Mouse (Mus musculus): Measurements from ENCODE around the gene Nipsnap2.
"Not testable (repeated sequence)": the region's sequence is repeated elsewhere in the genome, so short reads cannot be mapped to it uniquely, and the experiment has no call there.

The Nipsnap2 gene

DNA sequence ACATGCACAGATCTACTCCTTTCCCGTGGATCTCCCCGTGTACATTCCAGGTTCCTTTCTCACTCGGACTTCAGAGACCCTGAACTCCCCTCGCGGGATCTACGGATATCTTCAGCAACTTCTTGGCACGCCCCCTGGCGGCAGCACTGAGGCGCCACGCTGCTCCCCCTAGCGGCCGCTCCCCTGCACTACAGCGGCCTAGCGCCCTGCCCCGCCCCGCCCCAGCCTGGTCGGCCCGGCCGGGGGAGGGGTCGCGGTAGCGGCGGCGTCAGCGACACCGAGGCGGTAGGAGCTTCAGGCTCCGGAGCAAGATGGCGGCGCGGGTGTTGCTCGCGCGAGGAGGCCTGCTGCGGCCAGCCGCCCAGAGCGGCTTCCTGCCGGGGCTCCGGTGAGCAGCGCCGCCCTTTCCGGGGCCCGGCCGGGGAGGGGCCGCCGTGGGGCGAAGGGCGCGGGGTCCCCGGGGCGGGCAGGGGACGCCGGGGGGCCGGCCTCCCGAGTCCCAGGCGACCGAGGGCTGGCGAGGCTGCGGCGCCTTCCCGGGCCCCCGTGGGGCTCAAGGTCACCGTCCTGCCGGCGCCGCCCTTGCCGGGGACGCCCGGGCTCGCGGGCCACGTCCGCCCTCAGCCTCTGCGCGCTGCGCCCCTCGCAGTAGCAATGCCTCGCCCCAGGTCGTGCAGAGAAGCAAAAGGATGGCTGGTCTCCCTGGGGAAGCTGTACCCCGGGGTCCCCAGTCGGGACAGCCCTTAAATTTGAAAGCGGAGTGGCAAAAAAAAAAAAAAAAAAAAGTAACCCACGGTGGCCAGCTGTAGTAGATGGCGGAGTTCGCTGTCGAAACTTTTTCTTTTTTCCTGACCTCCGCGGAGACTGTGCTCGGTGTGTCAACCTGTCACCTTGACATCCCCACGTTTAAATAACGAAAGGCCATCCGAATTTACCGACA, at the start of gene Nipsnap2:
Nipsnap2 (plus strand) TSS at position 230 of the 940 bp plus-strand sequence.
- peak; percentile 81 to 88 for DNase-seq (ENCODE audit: low spot score in 2 of 2)

DNA sequence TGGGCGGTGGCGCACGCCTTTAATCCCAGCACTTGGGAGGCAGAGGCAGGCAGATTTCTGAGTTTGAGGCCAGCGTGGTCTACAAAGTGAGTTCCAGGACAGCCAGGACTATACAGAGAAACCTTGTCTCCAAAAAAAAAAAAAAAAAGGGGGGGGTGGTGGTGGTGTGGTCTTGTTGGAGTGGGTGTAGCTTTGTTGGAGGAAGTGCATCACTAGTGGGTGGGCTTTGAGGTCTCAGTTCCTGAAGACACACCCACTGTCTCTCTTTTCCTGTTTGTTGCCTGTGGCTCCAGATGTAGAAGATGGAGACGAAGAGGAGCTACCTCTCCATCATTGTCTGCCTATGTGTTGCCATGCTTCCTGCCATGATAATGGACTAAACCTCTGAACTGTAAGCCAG, 39.7 kb upstream of the Nipsnap2 start:
- not testable (repeated sequence) for DNase-seq (ENCODE audit: low spot score in 2 of 2)

DNA sequence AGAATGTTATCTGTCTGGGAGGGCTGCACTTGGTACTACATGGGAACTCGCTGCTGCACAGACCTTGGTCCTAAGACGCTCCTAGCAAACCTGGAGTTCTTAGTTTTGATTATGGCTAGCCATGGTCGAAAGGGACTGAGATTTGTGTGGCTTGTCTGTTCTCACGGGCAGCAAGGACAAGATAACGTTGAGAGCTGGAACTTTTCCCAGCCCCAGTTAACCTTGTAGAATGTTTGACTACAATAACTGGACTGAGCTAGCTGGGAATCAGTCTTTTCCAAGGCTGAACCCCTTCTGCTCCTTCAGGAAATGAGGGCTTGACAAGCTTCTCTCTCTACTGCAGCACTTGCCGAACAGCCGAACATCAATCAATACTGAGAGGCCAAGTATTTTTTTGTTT, 37.2 kb upstream of the Nipsnap2 start:
- DNase-seq (ENCODE audit: low spot score in 2 of 2), result no peak

DNA sequence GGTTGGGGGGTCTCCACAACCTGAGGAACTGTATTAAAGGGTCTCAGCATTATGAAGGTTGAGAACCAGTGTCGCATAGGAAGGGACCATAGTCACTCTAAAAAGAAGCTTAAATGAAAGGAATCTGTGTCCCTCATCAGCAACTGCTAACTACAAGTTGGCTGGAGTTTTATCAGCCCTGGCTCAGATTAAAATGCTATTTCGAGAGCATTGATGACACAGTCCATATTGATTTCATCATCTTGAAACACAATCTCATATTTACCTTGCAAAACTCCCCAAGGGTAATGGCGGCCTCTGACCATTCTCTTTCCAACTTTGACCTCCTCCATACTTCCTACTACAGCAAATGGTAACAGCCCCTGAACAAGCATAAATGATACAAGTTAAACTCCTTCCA, 34.3 kb upstream of the Nipsnap2 start:
- no peak for DNase-seq (ENCODE audit: low spot score in 2 of 2)

- no peak for DNase-seq (ENCODE audit: low spot score in 2 of 2)
Observed at GRCm38 (mm10) chr5:129700506-129700905, 24.4 kb upstream of the Nipsnap2 start.

DNA sequence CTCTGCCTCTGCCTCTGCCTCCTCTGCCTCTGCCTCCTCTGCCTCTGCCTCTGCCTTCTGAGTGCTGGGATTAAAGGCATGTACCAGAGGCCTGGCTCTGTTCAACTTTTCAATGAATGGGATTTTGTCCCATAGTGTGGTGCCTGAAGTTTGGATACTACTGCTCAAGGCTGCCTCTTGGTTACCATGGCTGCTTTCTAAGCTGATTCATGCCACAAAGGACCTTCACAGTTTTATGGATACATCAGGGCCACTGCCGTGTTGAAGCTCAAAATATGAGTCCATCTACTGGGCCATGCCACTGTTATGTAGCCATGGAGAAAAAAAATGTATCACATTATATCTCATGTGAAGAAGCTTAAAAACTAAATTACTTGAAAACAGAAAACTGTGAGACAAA, 23.2 kb upstream of the Nipsnap2 start:
- no peak for DNase-seq (ENCODE audit: low spot score in 2 of 2)

- DNase-seq (ENCODE audit: low spot score in 2 of 2), result no peak
Observed at GRCm38 (mm10) chr5:129703368-129703767, 21.5 kb upstream of the Nipsnap2 start.

- DNase-seq (ENCODE audit: low spot score in 2 of 2), result no peak
Observed at GRCm38 (mm10) chr5:129708412-129708811, 16.5 kb upstream of the Nipsnap2 start, which contains the start of gene Sept14. TSS of gene Sept14 (minus strand) at chr5:129708512.

GRCm38 (mm10) chr5:129715326-129715861, 9.5 kb upstream of the Nipsnap2 start, which contains the start of gene Mrps17:
TSS of gene Mrps17 (plus strand) at chr5:129715497.
- peak; percentile 83 to 88 for DNase-seq (ENCODE audit: low spot score in 2 of 2)

GRCm38 (mm10) chr5:129717016-129717415, 7.8 kb upstream of the Nipsnap2 start:
- DNase-seq (ENCODE audit: low spot score in 2 of 2), result no peak

DNA sequence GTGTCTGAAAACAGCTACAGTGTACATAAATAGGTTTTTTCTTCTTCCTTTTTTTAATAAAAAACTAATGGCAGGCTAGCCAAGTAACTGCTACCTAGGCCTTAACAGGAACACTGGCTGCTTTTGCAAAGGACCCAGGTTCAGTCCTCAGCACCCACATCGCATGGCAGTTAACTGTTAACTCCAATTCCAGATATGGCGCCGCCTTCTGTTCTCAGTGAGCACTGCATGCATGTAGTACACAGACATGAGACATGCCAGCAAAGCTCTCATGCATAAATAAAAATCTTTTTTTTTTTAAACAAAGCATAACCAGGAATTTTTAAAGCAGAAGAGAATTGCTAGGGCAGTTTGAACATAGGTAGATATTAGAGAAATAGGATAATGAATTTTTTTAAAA, 4.7 kb upstream of the Nipsnap2 start:
- no peak for DNase-seq (ENCODE audit: low spot score in 2 of 2)

DNA sequence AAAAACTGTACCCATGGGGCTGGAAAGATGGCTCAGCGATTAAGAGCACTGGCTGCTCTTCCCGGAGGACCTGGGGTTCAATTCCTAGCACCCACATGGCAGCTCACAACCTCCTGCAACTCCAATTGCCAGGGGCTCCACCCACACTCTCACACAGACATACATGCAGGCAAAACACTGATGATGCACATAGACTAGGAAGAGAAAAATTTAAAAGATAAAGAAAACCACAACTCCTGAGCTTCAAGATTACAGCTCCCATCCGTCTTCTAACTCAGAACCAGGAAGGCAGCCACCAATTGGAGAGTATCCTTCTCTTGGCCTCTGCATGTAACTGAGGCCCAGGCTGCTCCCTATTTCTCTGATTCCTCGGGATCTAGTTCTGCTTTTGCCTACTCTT, 595 bp upstream of the Nipsnap2 start:
- no peak for DNase-seq (ENCODE audit: low spot score in 2 of 2)

GRCm38 (mm10) chr5:129725774-129726392, 1.0 kb downstream of the Nipsnap2 start:
- DNase-seq (ENCODE audit: low spot score in 2 of 2), result no peak

GRCm38 (mm10) chr5:129726784-129727183, 1.9 kb downstream of the Nipsnap2 start:
- DNase-seq (ENCODE audit: low spot score in 2 of 2), result no peak

GRCm38 (mm10) chr5:129729286-129729685, 4.4 kb downstream of the Nipsnap2 start:
- no peak for DNase-seq (ENCODE audit: low spot score in 2 of 2)

GRCm38 (mm10) chr5:129730344-129730743, 5.5 kb downstream of the Nipsnap2 start:
- DNase-seq (ENCODE audit: low spot score in 2 of 2), result no peak

GRCm38 (mm10) chr5:129731021-129731420, 6.2 kb downstream of the Nipsnap2 start:
- DNase-seq (ENCODE audit: low spot score in 2 of 2), result no peak

GRCm38 (mm10) chr5:129740976-129741375, 16.1 kb downstream of the Nipsnap2 start:
- DNase-seq (ENCODE audit: low spot score in 2 of 2), result no peak

DNA sequence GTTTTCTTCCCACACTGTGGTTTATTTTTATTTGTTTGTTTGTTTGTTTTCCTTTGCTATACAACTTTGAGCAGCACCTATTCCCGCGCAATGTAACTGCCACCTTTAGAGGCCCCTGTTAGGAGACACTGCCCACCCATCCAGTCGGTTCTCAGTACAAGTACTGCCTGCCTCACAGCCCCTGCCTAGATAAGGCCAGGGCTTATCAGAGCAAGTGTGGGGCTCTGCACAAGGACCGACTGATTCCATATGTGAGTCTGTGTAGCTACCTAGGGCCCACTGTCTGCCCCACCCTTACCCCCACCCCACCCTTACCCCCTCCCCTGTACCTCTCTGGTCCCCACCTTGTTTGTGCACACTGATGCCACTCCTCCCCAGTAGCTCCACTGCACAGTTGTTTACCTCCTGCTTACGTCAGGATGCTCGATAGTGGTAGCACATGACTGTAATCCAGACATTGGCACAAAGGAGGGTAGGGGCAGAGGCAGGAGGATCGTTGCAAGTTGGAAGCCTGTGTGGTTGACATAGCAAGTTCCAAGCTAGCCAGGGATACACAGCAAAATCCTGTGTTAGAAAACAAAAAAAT, 18.1 kb downstream of the Nipsnap2 start:
- DNase-seq (ENCODE audit: low spot score in 2 of 2), result no peak

DNA sequence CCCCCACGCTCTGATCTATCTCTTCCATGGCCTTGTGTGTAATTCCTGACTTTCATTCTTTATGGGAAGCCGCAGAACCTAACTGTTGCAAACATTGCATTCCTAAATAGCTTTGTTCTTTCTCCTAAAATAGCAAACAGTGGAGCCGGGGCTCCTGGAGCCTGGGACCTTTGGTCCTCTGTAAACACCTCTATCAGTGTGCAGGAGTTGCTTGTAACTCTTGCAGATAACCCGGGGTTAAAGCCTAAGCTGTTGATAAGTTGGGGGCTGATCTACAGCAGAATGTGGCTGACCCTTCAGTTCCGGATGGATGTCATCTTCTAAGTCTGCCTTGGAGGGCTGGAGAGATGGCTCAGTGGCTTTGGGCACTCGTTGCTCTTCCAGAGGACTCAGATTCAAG, 19.2 kb downstream of the Nipsnap2 start:
- DNase-seq (ENCODE audit: low spot score in 2 of 2), result no peak

DNA sequence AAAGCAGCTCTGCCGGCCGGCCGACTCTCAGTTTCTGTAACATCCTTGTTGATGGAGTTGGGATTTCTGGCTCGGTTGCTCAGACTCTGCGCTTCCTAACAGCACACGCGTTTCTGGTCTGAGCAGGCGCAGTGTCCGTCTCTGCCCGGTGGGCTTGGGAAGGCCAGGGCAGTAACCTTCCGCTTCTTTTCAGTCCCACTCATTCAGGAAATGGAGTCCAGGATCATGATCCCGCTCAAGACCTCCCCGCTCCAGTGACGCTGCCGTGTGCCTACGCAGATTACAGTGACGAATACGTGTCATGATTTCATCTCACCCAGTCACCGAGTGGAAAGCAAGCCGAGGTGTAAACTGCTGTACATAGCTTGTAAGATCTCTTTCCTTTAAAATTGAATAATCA, 32.0 kb downstream of the Nipsnap2 start:
- DNase-seq (ENCODE audit: low spot score in 2 of 2), result no peak

- no peak for DNase-seq (ENCODE audit: low spot score in 2 of 2)
Observed at GRCm38 (mm10) chr5:129759929-129760480, 35.1 kb downstream of the Nipsnap2 start.

Data from frontal cortex, postnatal 14 days (tissue).